Mouse (Mus musculus) heart, postnatal 0 days (tissue): ENCODE measurements around the gene Ushbp1.

Source experiments
- CTCF ChIP-seq: IDR thresholded peaks from 2 replicates; pipeline ENCODE4 v1.5.1; 2016; ENCODE audit warnings: antibody characterized with exemption, control low read depth, low read depth
- EP300 ChIP-seq: IDR thresholded peaks from 2 replicates; pipeline ENCODE4 v1.6.1; 2016; ENCODE audit warnings: antibody characterized with exemption, low read depth

- TF ChIP-seq EP300 = no peak
- no peak for TF ChIP-seq CTCF
Measured at GRCm38 (mm10) chr8:71422121-71422520, 26.5 kb upstream of the Ushbp1 start.
